Mouse (Mus musculus) CH12.LX (cell line): ENCODE results near the gene Dhx57. TPM values are rescaled to one million over a fixed set of nuclear protein-coding genes. Genes with fewer than 3 reads are reported as not detected.

Source experiments
- DNase-seq: peaks from one replicate; pipeline ENCODE4 v3.0.0-alpha.2; 2013; ENCODE audit errors: extremely low read depth
- H3K27ac ChIP-seq: 2 replicates; pipeline ENCODE4 v1.5.1; 2012; ENCODE audit warnings: low read depth, mild to moderate bottlenecking, control low read depth, moderate library complexity; ENCODE audit not compliant: insufficient read depth
- H3K27me3 ChIP-seq: replicated peaks from 2 replicates; pipeline ENCODE3; 2012; ENCODE audit warnings: inconsistent platforms
- H3K36me3 ChIP-seq, 2 experiments: replicated peaks in 1 of 2; 2 replicates each; pipeline versions ENCODE3 to v1.6.1; 2012; ENCODE audit warnings: inconsistent platforms in 1 of 2, low read length in 1 of 2, mild to moderate bottlenecking in 1 of 2, mixed read lengths in 1 of 2, moderate library complexity in 1 of 2; ENCODE audit not compliant: control insufficient read depth in 1 of 2, insufficient read depth in 1 of 2
- H3K4me1 ChIP-seq, 2 experiments: 2 replicates each; pipeline ENCODE4 v1.6.1; 2012; ENCODE audit warnings: inconsistent platforms in 1 of 2, moderate library complexity in 1 of 2; ENCODE audit not compliant: insufficient read depth in 2 of 2, control insufficient read depth in 1 of 2
- H3K4me2 ChIP-seq: 2 replicates; pipeline ENCODE4 v1.6.1; 2012; ENCODE audit warnings: low read depth, mild to moderate bottlenecking, control low read depth; ENCODE audit not compliant: poor library complexity, insufficient read depth, severe bottlenecking
- H3K4me3 ChIP-seq, 3 experiments: fragments of 150-350 bp in 1 of 3; sonication (generic) in 1 of 3; replicated peaks in 1 of 3; 2 replicates each; pipeline versions ENCODE3 to v1.5.1; 2011 to 2012; ENCODE audit warnings: low read depth in 2 of 3, low read length in 2 of 3, mild to moderate bottlenecking in 2 of 3, moderate library complexity in 2 of 3, control low read depth in 1 of 3, improper control_type of control experiment in 1 of 3, inconsistent platforms in 1 of 3, mixed read lengths in 1 of 3; ENCODE audit not compliant: poor library complexity in 1 of 3
- H3K79me2 ChIP-seq: replicated peaks from 2 replicates; pipeline ENCODE4 v1.6.1; 2012; ENCODE audit warnings: mild to moderate bottlenecking, moderate library complexity; ENCODE audit not compliant: control insufficient read depth, poor library complexity, insufficient read depth, severe bottlenecking; ENCODE audit errors: extremely low read depth
- H3K9ac ChIP-seq: 2 replicates; pipeline ENCODE4 v1.6.1; 2012; ENCODE audit warnings: low read depth, mild to moderate bottlenecking, control low read depth, moderate library complexity; ENCODE audit not compliant: insufficient read depth
- H3K9me3 ChIP-seq: replicated peaks from 2 replicates; pipeline ENCODE3; 2012; ENCODE audit warnings: low read length, inconsistent platforms, mixed read lengths
- BHLHE40 ChIP-seq: IDR thresholded peaks from 2 replicates; pipeline ENCODE4 v1.6.1; 2011; ENCODE audit warnings: mild to moderate bottlenecking, low read depth, low read length, improper control_type of control experiment
- CTCF ChIP-seq, 2 experiments: IDR thresholded peaks in 1 of 2; conservative IDR thresholded peaks in 1 of 2; 2 replicates each; pipeline ENCODE4 v1.5.1; 2011 to 2012; ENCODE audit warnings: low read depth in 2 of 2, low read length in 2 of 2, improper control_type of control experiment in 1 of 2, inconsistent platforms in 1 of 2, mild to moderate bottlenecking in 1 of 2, moderate library complexity in 1 of 2
- EP300 ChIP-seq: IDR thresholded peaks from 2 replicates; pipeline ENCODE4 v1.6.1; 2011; ENCODE audit warnings: low read length, improper control_type of control experiment
- ETS1 ChIP-seq: conservative IDR thresholded peaks from 2 replicates; pipeline ENCODE4 v1.6.1; 2012; ENCODE audit warnings: low read depth, mild to moderate bottlenecking, inconsistent platforms, low read length, improper control_type of control experiment, moderate library complexity
- HCFC1 ChIP-seq: IDR thresholded peaks from 2 replicates; pipeline ENCODE4 v1.6.1; 2012; ENCODE audit warnings: low read depth, mild to moderate bottlenecking, inconsistent platforms, low read length, improper control_type of control experiment
- IRF4 ChIP-seq: IDR thresholded peaks from 2 replicates; pipeline ENCODE4 v1.6.1; 2014; ENCODE audit warnings: low read depth, mild to moderate bottlenecking, inconsistent platforms, low read length, improper control_type of control experiment
- JUN ChIP-seq: IDR thresholded peaks from 2 replicates; pipeline ENCODE4 v1.6.1; 2011; ENCODE audit warnings: low read depth, mild to moderate bottlenecking, low read length, improper control_type of control experiment, moderate library complexity; ENCODE audit not compliant: insufficient read depth
- JUND ChIP-seq: conservative IDR thresholded peaks from 2 replicates; pipeline ENCODE4 v1.6.1; 2011; ENCODE audit warnings: low read depth, low read length, improper control_type of control experiment
- KAT2A ChIP-seq: IDR thresholded peaks from 2 replicates; pipeline ENCODE4 v1.6.1; 2012; ENCODE audit warnings: low read length, improper control_type of control experiment, inconsistent platforms; ENCODE audit not compliant: insufficient replicate concordance
- MAFK ChIP-seq: IDR thresholded peaks from 2 replicates; pipeline ENCODE4 v1.6.1; 2011; ENCODE audit warnings: low read length, improper control_type of control experiment; ENCODE audit not compliant: insufficient replicate concordance
- MAX ChIP-seq: IDR thresholded peaks from 2 replicates; pipeline ENCODE4 v1.6.1; 2011; ENCODE audit warnings: low read length, improper control_type of control experiment
- MAZ ChIP-seq: IDR thresholded peaks from 2 replicates; pipeline ENCODE4 v1.6.1; 2012; ENCODE audit warnings: low read depth, mild to moderate bottlenecking, inconsistent platforms, low read length, improper control_type of control experiment, moderate library complexity
- MEF2A ChIP-seq: IDR thresholded peaks from 2 replicates; pipeline ENCODE4 v1.6.1; 2014; ENCODE audit warnings: low read depth, mild to moderate bottlenecking, inconsistent platforms, low read length, improper control_type of control experiment, borderline replicate concordance
- MXI1 ChIP-seq: IDR thresholded peaks from 2 replicates; pipeline ENCODE4 v1.6.1; 2011; ENCODE audit warnings: mild to moderate bottlenecking, low read depth, low read length, improper control_type of control experiment
- MYC ChIP-seq: IDR thresholded peaks from 2 replicates; pipeline ENCODE4 v1.6.1; 2011; ENCODE audit warnings: low read depth, mild to moderate bottlenecking, improper control_type of control experiment, low read length
- NRF1 ChIP-seq: IDR thresholded peaks from 2 replicates; pipeline ENCODE4 v1.6.1; 2014; ENCODE audit warnings: low read depth, mild to moderate bottlenecking, inconsistent platforms, low read length, improper control_type of control experiment, moderate library complexity
- POLR2A ChIP-seq: IDR thresholded peaks from 2 replicates; pipeline ENCODE4 v1.6.1; 2011; ENCODE audit warnings: low read depth, mild to moderate bottlenecking, improper control_type of control experiment, low read length
- RAD21 ChIP-seq: IDR thresholded peaks from 2 replicates; pipeline ENCODE4 v1.6.1; 2011; ENCODE audit warnings: low read depth, mild to moderate bottlenecking, low read length, improper control_type of control experiment, moderate library complexity
- RCOR1 ChIP-seq: conservative IDR thresholded peaks from 2 replicates; pipeline ENCODE4 v1.6.1; 2012; ENCODE audit warnings: low read depth, mild to moderate bottlenecking, inconsistent platforms, low read length, improper control_type of control experiment
- SMC3 ChIP-seq: IDR thresholded peaks from 2 replicates; pipeline ENCODE4 v1.6.1; 2011; ENCODE audit warnings: low read depth, low read length, improper control_type of control experiment
- TCF12 ChIP-seq: IDR thresholded peaks from 2 replicates; pipeline ENCODE4 v1.6.1; 2014; ENCODE audit warnings: low read depth, mild to moderate bottlenecking, inconsistent platforms, low read length, improper control_type of control experiment
- USF2 ChIP-seq: conservative IDR thresholded peaks from 2 replicates; pipeline ENCODE4 v1.6.1; 2011; ENCODE audit warnings: low read depth, low read length, improper control_type of control experiment
- ZC3H11A ChIP-seq: IDR thresholded peaks from 2 replicates; pipeline ENCODE4 v1.6.1; 2012; ENCODE audit warnings: low read depth, mild to moderate bottlenecking, inconsistent platforms, low read length, improper control_type of control experiment
- ZNF384 ChIP-seq: IDR thresholded peaks from 2 replicates; pipeline ENCODE4 v1.6.1; 2012; ENCODE audit warnings: low read depth, low read length, improper control_type of control experiment, inconsistent platforms
- dilution Hi-C: fragments of 300-500 bp; cut with MboI; formaldehyde crosslinking; loops from 2 replicates; pipeline ENCODE4 v1.14.3; 2020; ENCODE audit warnings: low sequenced_read_pairs; ENCODE audit not compliant: extremely low pct_unique_long_range_greater_than_20kb, extremely low pct_ligation_motif_present
- in situ Hi-C: fragments of 300-500 bp; cut with MboI; formaldehyde crosslinking; loops from 3 replicates; pipeline ENCODE4 v1.14.3; 2019; ENCODE audit warnings: low sequenced_read_pairs, low pct_ligation_motif_present, low pct_unique_long_range_greater_than_20kb, mixed read lengths
- polyA plus RNA-seq: library from polyadenylated mRNA; unstranded; fragments of >175 nt; gene quantifications from 2 replicates; pipeline ENCODE4 v1.2.1, GENCODE M21; 2012; ENCODE audit warnings: low read depth; ENCODE audit not compliant: insufficient read length
- total RNA-seq, 2 experiments: library from RNA; depleted of rRNA; stranded (reverse); fragments of 300-350 nt in 1 of 2; fragments of >200 nt in 1 of 2; gene quantifications; 2 replicates each; pipeline ENCODE4 v1.2.3; 2012 to 2014

Dhx57 gene
- total and polyA plus RNA-seq, 3 experiments = 20.3 to 22.4 (median 21.7) TPM

GRCm38 (mm10) chr17:80221890-80222628 is 68.2 kb downstream of the Dhx57 start:
- peak overlapping the region; percentile 84 for H3K4me2 ChIP-seq
- H3K36me3 ChIP-seq = peaks cover 0 to 5% of the 10 kb centered on the region in 2 experiments
- peaks cover 5 to 32% of the 10 kb centered on the region in 2 experiments; a peak in 3 of 4 replicates for H3K4me1 ChIP-seq
- TF ChIP-seq USF2 = no peak
- TF ChIP-seq MEF2A = peak; percentile 73; the same call in 1 of the 2 replicates
- 0 out of 2 replicates have a peak, but pooled peaks have one; percentile 31 for TF ChIP-seq MAFK
- peak; percentile 11; the same call in 1 of the 2 replicates for TF ChIP-seq BHLHE40
- peak; percentile 70 for TF ChIP-seq EP300
- no peak for TF ChIP-seq KAT2A
- TF ChIP-seq ZC3H11A = no peak
- TF ChIP-seq ETS1 = peak; percentile 41; the same call in 1 of the 2 replicates
- TF ChIP-seq RCOR1 = 0 out of 2 replicates have a peak, but pooled peaks have one; percentile 28
- TF ChIP-seq POLR2A = no peak
- TF ChIP-seq NRF1 = no peak
- TF ChIP-seq RAD21 = peak; percentile 42
- peak; percentile 41; the same call in 1 of the 2 replicates for TF ChIP-seq JUND
- TF ChIP-seq MYC = peak; percentile 45; the same call in 1 of the 2 replicates
- peak; percentile 77 for TF ChIP-seq IRF4
- TF ChIP-seq TCF12 = 0 out of 2 replicates have a peak, but pooled peaks have one; percentile 14
- TF ChIP-seq ZNF384 = peak; percentile 83; the same call in 1 of the 2 replicates
- TF ChIP-seq CTCF (conservative IDR thresholded peaks at IDR 0.05 in 1 of 2, IDR thresholded peaks at IDR 0.05 in 1 of 2; ENCODE audit: low read depth in 2 of 2, low read length in 2 of 2) = peak; percentile 24 to 69; a peak in 3 of 4 replicates
- TF ChIP-seq MXI1 = peak; percentile 64; the same call in 1 of the 2 replicates
- 0 out of 2 replicates have a peak, but pooled peaks have one; percentile 4 for TF ChIP-seq JUN
- peak; percentile 28; the same call in 1 of the 2 replicates for TF ChIP-seq SMC3
- TF ChIP-seq HCFC1 = peak; percentile 42; the same call in 1 of the 2 replicates
- TF ChIP-seq MAX = peak; percentile 68
- peak; percentile 40; the same call in 1 of the 2 replicates for TF ChIP-seq MAZ
- DNase-seq = peak; percentile 84
- H3K79me2 ChIP-seq = peaks cover 12% of the 10 kb centered on the region
- no peaks in the 10 kb centered on the region for H3K9me3 ChIP-seq
- peak overlapping the region; percentile 39; the same call in 1 of the 2 replicates for H3K9ac ChIP-seq
- in situ Hi-C loops (no loop called here), dilution Hi-C loops (no loop called here)
- H3K4me3 ChIP-seq = no peak overlapping the region
- H3K27me3 ChIP-seq = no peaks in the 10 kb centered on the region
- H3K27ac ChIP-seq = no peak overlapping the region
